Mouse (Mus musculus): ENCODE results near the gene Etnk2.

DNA sequence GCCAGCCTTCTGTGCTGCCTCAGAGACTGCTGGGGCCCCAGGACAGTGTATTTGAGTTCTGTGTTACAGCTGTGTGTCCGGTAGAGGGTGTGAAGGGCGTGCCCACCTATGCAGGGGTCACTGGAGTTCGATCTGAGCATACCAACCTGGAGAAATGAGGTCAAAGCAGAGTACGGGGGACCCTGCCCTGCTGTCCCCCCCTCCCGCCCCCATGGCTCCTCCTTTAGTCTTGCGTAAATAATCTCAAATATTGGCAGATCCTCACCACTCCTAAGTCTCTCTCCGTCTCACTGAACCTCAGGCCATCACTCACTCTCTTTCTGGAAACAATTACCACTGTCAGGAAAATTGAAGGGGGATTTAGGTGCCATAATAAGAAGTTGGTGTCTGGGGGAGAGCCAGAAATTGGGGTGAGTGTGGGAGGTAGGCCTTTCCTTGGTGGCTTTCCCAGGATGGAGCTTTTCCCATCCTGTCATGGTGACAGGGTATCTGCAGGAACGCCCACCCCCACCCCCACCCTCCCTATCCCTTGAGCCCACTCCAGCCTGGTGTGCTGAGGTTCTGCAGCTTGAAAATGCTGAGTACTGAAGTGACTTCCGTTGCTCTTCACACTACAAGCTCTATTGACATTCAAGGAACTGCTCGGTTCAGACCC lies 3.7 kb downstream of the Etnk2 start:
- TF ChIP-seq CTCF (IDR thresholded peaks at IDR 0.05; ENCODE audit: insufficient read depth, low read length), result no peak
- no peak for TF ChIP-seq POLR2A (IDR thresholded peaks at IDR 0.05; ENCODE audit: borderline replicate concordance, extremely low read depth, low read depth, low read length)

All from lung, adult 2 months (tissue).